Mouse (Mus musculus) thymus, postnatal 36 days (tissue): ENCODE measurements around the gene Gzme.
"Not testable (repeated sequence)": the region's sequence is repeated elsewhere in the genome, so short reads cannot be mapped to it uniquely, and the experiment has no call there.

Experiments used
- DNase-seq, 2 experiments: peaks; one replicate each; pipeline ENCODE4 v3.0.0; 2022; ENCODE audit warnings: mixed read lengths in 2 of 2

Gzme gene

DNA sequence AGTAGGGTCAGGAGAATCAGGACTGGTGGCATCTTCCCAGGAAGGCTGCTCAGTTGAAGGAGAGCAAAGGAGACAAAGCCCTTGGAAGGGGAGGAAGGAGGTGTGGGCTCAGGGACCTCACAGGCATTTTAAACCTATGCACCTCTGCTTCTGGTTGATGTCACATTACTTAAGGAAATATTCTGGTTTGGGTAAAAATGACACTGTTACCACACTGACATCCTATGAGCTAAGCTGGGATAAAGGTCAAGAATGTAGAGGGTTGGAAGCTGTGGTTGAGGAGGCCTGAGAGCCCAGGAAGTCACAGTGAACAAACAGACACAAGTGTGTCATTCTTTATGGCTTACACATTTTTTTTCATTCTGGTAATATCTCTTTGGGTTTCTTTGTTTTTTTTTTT, at the start of gene Gzme:
Gzme (minus strand) TSS at position 101 of the 400 bp plus-strand sequence.
- no peak for DNase-seq

DNA sequence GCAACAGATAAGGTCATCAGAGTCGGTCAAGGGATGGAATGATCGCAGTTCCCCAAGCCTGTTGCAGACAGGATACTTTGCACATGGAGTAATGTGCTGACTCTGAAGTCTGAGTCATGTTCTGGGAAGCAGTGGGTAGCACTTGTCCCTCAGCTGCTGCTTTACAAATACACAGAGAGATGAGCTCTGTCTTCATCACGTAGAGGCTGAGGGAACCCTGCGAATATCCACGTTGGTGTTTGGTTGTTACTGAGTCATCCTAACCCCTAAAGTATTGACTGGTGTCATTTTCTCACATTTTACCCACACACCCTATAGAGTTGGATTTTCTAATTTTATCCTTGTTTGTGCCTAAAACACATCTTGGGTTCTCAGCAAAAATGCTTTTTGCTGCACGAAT, 47.6 kb upstream of the Gzme start:
- DNase-seq: no peak

DNA sequence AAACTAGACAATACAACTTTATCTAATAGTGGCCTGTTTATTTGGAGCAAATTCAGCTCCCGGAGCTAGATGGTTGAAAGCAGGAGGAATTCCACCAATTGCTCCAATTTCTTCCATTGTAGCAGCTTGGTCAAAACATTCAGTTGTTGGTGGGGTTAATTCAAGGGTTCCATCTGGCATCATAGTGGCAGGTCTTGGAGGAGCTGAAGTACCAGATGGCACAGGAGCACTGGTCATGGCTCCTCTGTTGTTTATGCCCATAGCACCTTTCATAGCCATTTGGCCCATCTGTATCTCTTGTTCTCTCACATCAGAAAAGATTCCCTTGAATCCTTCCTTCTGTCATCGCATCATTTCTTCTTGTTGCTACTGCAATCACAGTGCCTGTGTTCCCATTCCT, 41.7 kb upstream of the Gzme start:
- DNase-seq: no peak

DNA sequence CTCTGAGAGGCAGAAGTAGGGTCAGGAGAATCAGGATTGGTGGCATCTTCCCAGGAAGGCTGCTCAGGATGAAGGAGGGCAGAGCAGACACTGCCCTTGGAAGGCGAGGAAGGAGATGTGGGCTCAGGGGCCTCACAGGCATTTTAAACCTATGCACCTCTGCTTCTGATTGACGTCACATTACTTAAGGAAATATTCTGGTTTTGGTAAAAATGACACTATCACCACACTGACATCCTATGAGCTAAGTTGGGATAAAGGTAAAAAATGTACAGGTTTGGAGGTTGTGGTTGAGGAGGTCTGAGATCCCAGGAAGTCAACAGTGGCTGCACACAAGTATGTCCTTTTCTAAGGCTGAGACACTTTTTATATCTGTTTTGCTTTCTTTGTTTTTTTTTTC, 39.1 kb upstream of the Gzme start, which contains the start of gene Gzmg:
Gzmg (minus strand) TSS at position 101 of the 400 bp plus-strand sequence.
- not testable (repeated sequence) for DNase-seq

DNA sequence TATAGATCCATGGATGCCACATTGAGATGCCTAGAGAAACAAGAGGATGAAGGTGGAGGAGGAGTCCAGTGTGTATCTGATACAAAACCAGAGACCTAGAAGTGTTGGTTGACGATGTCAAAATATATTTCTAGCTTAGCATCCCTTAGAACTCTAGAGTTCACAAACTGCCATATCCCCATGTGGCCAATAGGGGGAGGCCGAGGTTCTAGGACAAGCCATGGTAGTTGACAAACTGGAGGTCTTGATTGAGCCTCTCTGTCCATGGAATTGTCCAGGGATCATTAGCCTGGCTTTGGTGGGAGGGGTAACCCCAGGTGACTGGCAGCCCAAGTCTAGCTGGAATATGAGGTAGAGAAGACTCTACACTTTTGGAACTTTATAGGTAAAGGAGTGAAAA, 34.9 kb upstream of the Gzme start:
- DNase-seq: no peak

DNA sequence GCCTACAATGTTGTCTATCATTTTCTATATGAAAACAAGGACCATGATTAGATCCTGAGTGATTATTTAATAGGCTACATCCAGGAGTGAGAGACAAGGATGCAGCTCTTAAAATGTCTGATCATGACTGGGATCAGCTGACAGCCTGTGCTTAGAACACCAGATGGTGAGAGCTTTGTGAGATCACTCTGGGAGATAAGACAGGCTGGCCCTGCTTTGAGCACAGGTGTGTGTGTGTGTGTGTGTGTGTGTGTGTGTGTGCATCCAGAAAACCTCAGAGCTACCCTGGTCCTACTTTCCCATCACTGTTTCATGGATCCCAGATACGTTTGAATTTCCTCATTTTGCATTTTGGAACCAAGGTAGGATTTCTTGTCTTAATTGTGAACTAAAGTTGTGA, 13.2 kb upstream of the Gzme start:
- DNase-seq: not testable (repeated sequence)

DNA sequence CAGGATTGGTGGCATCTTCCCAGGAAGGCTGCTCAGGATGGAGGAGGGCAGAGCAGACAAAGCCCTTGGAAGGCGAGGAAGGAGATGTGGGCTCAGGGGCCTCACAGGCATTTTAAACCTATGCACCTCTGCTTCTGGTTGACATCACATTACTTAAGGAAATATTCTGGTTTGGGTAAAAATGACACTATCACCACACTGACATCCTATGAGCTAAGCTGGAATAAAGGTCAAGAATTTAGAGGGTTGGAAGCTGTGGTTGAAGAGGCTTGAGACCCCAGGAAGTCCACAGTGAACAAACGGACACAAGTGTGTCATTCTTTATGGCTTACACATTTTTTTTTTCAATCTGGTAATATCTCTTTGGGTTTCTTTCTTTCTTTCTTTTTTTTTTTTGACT, 12.1 kb upstream of the Gzme start, which contains the start of gene Gzmd:
Gzmd (minus strand) TSS at position 101 of the 400 bp plus-strand sequence.
- DNase-seq: not testable (repeated sequence)

DNA sequence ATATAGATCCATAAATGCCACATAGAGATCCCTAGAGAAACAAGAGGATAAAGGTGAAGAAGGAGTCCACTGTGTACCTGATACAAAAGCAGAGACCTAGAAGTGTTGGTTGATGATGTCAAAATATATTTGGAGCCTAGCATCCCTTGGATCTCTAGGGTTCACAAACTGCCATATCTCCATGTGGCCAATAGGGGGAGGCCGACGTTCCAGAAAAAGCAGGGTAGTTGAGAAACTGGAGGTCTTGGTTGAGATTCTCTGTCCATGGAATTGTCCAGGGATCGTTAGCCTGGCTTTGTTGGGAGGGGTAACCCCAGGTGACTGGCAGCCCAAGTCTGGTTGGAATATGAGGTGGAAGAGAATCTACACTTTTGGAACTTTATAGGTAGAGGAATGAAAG, 7.9 kb upstream of the Gzme start:
- no peak for DNase-seq

DNA sequence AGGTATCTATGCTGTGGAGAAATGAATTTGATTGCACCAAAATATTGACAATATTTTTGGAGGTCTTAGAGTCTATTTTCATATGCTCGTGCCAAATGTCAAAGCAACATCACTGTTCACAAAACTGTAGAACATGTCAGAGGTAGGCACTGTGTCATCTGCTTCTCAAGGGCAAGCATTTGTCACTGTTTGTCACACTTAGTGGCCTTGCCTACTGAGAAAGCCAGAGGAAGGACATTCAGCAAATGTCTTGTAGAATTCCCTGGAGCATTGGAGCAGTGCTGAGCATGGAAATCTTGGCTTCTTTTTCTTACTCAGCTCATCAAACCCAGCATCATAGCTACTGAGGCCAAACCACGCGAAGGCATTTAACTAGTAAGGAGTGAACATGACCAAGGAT, 3.1 kb upstream of the Gzme start:
- DNase-seq: no peak

DNA sequence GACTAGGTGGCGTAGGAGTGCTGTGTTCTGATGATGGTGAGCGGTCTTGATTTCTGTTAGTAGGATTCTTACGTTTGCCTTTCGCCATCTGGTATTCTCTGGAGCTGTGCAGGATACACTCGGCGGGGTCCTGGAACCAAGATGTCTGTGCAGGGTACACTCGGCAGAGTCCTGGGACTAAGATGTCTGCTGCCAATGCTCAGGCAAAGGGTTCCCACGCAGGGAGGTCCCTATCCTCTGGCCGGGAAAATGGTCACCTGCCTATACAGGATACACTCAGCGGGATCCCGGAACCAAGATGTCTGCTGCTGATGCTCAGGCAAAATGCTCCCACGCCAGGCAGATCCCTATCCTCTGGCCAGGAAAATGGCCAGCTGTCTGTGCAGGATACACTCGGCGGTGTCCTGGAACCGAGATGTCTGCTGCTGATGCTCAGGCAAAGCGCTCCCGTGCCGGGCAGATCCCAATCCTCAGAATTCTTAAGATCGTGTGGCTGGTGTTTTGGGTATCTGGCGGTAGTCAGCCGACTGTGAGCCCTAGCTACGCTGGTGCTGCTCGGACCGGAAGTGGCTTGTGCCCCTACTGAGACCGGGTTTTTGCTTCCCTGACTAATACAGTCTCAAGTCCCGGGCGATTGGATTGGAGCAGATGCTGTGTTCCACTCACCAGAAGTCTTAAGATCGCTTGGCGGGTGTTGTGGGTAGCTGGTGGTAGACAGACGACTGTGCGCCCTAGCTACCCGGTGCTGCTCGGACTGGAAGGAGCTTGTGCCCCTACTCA, 4.7 kb downstream of the Gzme start:
- not testable (repeated sequence) for DNase-seq

DNA sequence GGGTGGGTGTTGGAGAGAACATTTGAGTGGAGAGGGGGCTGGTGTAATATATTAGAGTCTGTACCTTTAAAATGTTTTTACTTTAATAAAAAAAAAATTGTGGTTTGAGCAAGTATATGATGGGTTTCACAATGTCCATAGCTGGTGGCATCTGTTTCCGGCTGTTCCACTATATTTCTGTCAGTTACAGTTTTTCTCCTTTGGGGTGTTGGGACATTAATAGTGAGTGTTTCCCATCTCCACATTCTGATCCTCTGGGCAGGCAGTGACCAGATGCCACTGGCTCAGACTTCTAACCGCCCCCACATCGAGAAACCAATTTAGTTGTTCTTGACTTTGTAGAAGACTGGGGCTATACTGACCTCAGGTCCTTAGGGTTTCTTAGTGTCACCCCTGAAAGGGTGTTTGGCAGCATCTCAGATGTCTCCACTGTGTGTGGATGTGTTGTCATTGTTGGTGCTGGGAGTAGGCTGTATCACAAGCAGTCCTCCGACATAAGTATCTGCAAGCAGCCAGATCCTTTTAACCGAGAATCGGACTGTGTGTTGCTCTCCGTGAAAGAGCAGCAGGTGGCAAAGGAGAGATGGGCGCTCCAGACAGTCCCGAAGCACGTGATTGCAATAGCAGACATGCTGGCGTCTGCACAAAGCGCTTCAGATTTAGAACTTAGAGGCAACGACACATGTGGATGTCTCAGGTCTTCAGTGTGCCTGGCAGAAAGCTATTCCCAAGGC, 14.8 kb downstream of the Gzme start:
- DNase-seq: no peak

DNA sequence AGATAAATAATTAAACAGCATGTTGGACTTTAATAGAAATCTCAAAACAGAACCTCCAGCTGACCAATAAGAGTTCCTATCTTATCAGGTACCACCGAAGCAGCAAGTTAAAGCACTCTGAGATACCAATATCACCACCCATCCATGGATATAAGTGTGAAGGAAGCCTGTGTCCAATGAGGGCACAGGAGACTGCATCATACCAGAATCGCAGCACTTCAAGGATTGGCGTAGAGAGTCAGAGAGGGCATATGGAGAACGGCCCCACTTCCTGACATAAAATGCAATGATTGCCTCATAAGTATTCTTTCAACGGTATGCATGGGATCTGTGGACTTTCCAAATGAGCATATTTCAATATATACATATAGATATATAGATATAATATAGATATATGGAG, 15.4 kb downstream of the Gzme start:
- no peak for DNase-seq

DNA sequence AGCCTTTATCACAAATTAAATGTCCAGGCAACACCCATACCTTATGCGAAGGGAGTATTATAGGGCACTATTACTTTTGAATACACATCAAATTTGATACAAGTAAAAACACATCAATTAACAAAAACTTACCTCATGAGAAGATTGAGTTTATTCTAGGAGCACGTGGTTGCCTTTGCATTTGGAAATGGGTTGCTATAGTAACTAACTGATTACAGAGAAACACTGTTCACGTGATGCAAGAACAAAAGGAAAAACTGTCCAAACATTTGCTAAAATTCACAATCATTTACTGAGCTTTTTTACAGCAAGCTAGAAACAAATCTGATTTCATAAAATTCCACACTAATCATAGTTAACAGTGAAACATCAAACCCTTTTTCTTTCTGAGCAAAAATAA, 17.0 kb downstream of the Gzme start:
- no peak for DNase-seq

DNA sequence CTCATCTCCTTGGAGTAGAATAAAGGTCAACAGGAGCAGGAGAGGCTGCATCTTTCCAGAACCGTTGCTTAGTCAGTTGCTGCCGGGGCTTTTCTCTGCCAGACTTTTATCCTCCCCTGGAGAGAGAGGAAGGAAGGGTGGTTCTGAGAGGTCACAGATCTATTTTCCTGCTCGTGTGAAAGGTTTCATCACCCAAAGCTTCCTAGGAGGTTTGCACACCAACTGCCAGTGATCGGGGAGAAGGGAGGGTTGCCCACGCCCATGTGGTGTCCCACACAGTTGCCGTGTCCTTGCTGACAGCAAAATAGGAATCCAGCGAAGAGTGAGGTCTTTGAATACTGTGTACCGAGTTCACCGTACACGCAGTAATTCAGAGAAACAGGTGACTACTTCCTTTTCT, 18.0 kb downstream of the Gzme start, which contains the start of gene Ctsg:
Ctsg (minus strand) TSS at position 189 of the 400 bp plus-strand sequence.
- no peak for DNase-seq

DNA sequence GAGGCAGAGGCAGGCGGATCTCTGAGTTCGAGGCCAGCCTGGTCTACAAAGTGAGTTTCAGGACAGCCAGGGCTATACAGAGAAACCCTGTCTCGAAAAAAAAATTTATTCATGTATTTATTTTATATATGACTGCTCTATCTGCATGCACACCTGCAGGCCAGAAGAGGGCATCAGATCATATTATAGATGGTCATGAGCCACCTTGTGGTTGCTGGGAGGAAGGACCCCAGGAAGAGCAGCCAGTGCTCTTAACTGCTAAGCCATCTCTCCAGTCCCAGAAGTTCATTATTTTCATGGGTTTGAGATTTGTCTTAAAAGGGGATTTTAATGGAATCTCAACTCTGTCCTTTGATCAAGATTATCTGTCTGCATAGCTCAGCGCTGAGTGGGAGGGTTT, 21.5 kb downstream of the Gzme start:
- DNase-seq: peak; percentile 12 to 19

DNA sequence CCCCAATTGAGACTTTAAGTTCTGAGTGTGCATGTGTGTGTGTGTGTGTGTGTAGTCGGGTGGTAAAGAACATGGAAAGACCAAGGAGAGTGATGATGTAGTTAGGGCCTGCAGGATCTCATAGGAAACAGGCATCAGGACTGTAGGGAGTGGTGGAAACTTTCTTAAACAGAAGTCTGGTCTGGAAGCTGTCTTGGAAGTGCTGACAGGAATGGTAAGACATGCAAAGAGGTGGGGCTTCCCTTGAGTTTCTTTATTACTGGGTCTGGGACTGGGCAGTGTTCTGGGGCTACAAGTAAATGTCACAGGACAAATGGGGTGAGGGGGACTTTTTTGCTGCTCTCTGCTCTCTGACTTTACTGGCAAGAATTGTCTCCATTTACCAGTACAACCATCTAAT, 22.8 kb downstream of the Gzme start:
- no peak for DNase-seq

DNA sequence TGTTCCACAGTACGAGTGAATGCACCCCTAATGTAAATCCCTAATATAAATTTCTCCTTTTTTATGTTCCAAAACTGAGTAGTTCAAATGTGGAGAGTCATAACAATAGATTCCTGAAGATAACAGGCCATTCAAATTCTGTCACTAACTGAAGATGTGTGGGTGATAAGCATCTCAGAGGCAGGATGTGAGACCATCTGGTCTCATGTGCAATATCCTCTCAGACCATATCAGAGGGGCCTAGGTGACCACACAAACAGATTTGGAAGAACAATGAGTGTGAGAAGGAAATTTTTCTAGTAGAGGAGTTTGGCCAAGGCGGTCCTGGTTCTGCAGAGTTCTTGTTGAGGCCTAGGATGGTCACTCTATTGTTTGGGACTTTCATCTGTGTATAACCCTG, 27.1 kb downstream of the Gzme start:
- DNase-seq: no peak

DNA sequence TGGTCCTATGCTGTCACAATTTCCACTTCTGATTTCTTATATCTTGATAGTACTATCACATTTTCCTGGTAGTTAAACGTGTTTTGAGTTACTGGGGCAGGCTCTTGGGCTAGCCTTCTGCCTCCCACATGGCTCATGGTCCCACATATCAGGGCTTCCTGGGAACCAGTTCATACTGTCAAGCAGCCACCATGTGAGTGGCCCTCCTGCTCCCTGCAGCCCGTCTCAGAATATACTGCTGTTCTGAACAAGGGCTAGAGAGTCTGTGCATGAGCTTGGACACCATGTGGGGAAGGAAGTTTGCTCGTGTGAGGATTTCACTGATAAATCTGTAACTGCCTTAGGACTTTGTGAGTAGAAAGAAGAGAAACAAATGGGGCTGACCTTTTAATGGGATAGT, 33.7 kb downstream of the Gzme start:
- no peak for DNase-seq

DNA sequence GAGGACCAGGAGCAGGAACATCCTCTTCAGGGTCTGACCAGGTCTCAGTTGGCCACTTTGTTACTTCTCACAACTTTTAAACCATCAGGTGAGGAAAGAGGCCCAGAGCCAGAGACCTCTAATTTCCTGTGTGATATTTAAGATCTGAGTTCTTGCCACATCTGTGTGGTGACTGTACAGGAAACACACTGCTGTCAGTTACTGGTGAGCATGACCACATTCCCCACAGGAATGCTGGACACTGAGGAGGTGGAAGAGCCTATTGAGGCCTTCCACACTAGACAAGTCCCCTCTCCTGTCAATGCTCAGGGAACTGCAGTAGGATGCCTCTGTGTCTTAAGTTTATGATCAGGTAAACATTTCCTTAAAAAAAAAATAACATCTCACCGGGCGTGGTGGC, 35.3 kb downstream of the Gzme start, which contains the start of gene Mcpt8:
Mcpt8 (minus strand) TSS at position 107 of the 400 bp plus-strand sequence.
- no peak for DNase-seq

DNA sequence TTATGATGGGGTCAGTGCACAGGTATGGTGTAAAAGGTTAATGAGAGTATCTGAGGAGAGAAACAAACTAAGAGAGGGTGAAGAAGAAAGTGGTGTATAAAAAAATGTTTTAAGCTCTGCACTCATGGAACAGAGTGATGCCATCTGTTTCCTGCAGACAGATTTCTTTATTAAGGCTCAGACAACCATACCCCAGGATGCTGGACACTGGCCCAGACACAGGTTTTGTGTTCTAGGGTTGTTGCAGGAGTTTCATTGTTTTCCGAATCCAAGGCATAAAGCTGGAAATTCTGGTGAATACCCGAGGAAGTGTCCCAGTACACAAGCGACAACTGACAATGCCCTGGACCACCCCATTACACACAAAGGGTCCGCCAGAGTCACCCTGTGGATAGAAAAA, 38.4 kb downstream of the Gzme start:
- DNase-seq: no peak
